Mouse (Mus musculus) hematopoietic multipotent progenitor cell, adult 10-12 weeks (in vitro differentiated cells): ENCODE data around the gene Plrg1. TPM values are rescaled to one million over a fixed set of nuclear protein-coding genes. Genes with fewer than 3 reads are reported as not detected.

Experiments
- polyA plus RNA-seq: library from polyadenylated mRNA; stranded (reverse); fragments of >175 nt; gene quantifications from 2 replicates; pipeline ENCODE4 v1.2.3, GENCODE M21; 2012; ENCODE audit warnings: low replicate concordance

The Plrg1 gene
- 4.4 and 6.3 TPM in 2 replicates for polyA plus RNA-seq

GRCm38 (mm10) chr3:83055281-83056038 is at the start of gene Plrg1:
Gene Plrg1 (plus strand): TSS chr3:83055522.

GRCm38 (mm10) chr3:83007557-83007956 is 47.8 kb upstream of the Plrg1 start, which contains the start of gene Fgg:
Gene Fgg (plus strand): TSS chr3:83007724.

GRCm38 (mm10) chr3:83025475-83026301 is 29.6 kb upstream of the Plrg1 start, which contains the start of gene Fga:
Gene Fga (plus strand): TSS chr3:83026076.

GRCm38 (mm10) chr3:83049680-83050079 is 5.6 kb upstream of the Plrg1 start, which contains the start of gene Fgb:
Gene Fgb (minus strand): TSS chr3:83049863.

Other genes starting within 250 kb of the Plrg1 start
- gene Rbm46, start 179.0 kb upstream of the Plrg1 start, polyA plus RNA-seq, result not detected in 2 replicates
- gene Lrat, start 151.5 kb upstream of the Plrg1 start, polyA plus RNA-seq, result not detected in 2 replicates
- gene Fgg, start 47.8 kb upstream of the Plrg1 start, polyA plus RNA-seq, result not detected in 2 replicates
- not detected in 2 replicates for gene Fga, start 29.4 kb upstream of the Plrg1 start, polyA plus RNA-seq
- gene Fgb, start 5.7 kb upstream of the Plrg1 start, polyA plus RNA-seq, result not detected in 2 replicates
- gene Dchs2, start 72.4 kb downstream of the Plrg1 start, polyA plus RNA-seq, result not detected in 2 replicates